Mouse (Mus musculus) right cerebral cortex, adult 2 months (tissue): ENCODE measurements around the gene Pnp.
"Not testable (repeated sequence)": the region's sequence is repeated elsewhere in the genome, so short reads cannot be mapped to it uniquely, and the experiment has no call there.

Source experiments
- DNase-seq, 2 experiments: peaks; one replicate each; pipeline ENCODE4 v3.0.0; 2021 to 2022; ENCODE audit warnings: low spot score in 2 of 2

Pnp gene

DNA sequence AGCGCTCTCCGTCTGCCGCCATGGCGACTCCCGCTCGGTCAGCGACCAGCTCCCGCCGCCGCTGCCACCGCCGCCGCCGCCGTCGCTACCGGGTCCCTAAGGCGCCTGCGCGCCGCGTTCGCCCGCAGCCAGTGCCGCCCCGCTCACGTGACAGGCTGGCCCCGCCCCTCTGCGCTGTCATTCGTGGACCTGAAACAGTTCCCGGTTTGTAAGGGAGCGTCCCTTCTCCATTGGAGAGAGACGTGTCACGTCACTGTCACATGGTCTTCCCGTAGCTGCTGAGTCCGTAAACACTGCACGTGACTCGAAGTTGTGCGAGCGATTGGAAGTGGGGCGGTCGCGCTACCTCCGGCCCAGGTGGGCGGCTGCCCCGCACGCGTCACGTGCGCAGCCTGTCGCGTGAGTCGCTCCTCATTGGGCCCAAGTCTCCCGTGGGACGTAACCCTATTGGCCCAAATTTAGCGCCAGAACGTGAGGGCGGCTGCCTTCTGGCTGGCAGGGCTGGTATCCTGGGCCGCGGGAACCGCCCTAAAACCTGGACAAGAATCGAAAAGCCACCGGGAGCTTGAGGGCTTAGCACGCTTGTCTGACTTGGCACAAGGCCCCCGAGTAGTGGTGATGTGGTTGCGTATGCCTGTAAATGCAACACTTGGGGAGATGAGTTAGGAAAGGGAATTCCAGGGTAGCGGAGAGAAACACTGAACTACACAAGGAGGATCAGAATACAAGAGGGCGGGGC, at the start of gene Pnp, which contains the start of gene Pip4p1:
Gene Pnp (plus strand): TSS at position 329 of the 739 bp plus-strand sequence.
Gene Pip4p1 (minus strand): TSS at position 103 of the 739 bp plus-strand sequence.
- DNase-seq, result peak; percentile 99

GRCm38 (mm10) chr14:50891621-50892020, 39.3 kb upstream of the Pnp start:
- no peak for DNase-seq

DNA sequence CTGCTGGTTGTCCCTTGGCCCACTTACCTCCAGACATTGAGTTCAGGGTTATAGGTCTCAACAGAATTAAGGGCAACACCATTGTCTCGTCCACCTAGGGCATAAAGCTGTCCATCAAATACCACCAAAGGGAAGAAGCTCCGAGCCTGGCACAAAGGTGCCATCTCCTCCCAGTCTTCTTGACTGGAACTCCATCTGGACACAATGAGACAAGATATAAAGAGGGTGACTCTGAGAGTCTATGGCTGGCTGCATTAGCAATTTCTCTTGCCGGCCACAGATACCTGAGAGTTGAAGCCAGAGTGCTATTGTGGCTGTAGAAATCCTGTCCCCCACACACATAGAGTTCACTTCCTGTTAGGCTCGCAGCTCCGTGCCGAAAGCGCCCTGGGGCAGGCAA, 38.8 kb upstream of the Pnp start:
- DNase-seq, result no peak

DNA sequence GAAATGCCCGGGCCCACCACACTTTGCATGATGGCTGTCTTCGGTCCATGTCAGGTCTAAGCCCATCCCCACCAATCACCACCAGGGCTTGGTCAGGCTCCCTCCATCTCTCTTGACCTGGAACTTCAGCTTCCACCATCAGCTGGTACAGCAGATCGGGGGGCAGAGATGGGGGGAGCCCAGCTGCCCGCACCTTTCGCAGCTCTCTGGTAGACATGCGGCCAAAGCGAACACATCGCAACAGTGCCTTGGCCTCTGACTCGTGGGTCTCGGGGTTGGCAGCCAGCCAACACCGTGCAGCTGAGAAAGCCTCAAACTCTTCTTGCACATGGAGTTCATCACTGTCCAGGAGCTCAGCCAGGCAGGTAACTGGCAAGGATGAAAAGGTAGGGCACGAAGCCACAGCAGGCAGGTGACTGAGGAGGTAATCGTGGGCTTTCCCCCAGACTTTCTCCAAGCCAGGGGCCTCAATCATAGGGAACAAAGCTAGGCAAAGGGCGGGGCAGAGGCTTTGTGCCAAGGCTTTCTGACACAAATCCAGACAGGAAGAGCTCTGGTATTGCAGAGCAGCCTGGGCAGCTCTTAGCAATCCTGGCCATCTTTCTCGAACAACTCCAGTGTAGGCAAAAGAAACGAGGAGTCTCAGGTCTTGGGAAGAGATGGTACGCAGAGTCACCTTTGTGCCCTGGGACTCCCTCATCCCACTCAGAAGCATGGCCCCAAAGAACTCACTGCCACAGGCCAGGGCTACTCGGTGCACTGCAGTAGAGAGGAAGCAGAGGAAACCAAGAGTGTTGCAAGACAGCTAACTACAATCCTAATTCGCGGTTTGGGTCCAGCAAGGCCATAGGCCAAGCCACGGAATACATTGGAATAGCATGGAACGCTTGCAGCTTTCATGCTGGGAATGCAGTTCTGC, 38.1 kb upstream of the Pnp start:
- no peak for DNase-seq

DNA sequence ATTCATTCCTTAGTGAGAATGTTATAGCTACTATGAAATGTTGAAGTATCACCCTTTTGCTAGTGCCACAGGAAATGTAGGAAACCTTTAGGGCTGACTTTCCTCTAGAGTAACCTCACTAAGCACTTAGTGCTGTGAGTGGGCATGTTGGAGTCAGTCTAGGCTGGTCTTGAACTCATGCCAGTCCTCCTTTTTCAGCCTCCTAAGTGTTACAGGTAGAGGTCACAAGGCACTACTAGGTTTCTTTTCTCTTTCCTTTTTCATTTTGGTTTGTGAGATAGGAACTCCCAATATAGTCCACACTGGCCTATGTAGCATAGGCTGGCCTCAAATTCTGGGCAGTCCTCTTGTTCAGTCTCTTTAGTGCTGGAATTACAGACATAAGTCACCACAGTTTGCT, 35.5 kb upstream of the Pnp start:
- no peak for DNase-seq

DNA sequence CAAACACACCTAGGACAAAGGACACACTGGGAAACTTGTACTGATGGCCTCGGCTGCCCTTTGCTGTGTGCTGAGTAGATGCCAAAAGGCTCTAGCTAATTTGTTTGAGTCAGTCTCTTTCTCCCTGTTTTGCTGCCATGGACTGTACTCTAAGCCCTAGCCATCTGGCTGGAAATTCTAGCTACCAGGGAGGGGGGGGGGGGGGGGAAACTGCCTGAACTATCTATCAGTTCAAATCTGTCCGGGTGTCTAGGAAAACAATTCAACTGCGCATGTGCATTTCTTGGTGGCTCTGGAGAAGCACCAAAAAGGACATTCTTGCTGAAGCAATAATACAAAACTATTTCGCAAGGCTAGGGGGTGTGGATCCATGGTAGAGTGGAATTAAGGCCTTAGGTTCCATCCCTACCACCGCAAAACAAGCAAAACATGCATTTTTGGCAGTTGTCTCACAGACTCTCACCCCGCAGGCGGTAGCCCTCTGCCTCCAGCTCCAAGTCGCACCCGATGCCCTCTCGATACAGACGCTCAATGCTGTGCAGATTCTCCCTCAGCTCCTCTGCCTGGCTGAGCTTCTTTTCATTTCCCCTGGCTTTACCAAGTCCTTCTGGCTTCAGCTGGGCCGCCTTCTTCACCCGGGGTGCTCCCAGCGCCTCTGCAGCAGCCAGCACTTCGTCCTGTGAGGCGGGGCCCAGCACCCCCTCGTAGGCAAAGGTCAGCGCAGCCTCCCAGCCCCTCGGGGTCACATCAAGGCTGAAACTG, 34.7 kb upstream of the Pnp start:
- peak; percentile 30 to 32 for DNase-seq

- DNase-seq, result peak; percentile 41 to 44
Observed at GRCm38 (mm10) chr14:50896747-50897373, 34.0 kb upstream of the Pnp start.

GRCm38 (mm10) chr14:50897374-50897765, 33.5 kb upstream of the Pnp start, which contains the start of gene Klhl33:
Gene Klhl33 (minus strand): TSS chr14:50897507.
- peak in 1 of 2 experiments; percentile 3 for DNase-seq

- DNase-seq, result not testable (repeated sequence)
Observed at GRCm38 (mm10) chr14:50897992-50898391, 32.9 kb upstream of the Pnp start.

DNA sequence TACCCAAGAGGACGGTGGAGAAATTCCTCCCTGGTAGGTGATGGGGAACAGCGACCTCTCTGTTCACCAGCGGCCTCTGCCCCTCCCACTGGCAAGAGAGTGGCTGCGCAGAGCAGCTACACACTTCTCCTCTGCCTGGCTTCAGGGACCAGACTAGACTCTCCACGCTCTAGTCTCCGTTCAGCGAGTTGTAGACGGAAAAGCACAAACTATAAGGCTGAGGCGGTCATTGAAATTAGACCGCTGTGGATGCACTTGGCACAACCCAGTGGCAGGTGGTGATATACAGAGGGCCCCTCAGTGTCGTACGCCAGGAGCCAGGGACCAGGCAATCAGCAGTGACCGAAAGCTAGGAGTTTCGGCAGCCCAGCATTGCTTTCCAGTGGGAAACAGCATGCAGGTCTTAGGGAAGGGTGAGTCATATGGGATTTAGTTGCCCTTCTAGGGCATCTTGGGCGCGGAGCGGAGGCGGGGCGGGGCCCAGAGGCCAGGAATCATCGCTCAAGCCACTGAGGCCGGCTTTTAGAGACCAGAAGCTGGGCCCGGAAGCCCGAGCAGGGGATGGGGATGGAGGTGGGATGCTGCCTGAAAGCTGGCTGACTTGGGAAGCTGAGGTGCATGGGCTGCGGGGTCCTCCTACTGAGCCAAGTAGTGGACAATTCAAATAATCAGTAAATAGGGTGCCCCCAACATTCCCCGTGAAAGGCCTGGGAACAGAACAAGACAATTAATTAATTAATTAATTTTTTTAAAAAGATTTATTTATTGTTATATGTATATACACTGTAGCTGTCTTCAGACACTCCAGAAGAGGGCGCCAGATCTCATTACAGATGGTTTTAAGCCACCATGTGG, 26.7 kb upstream of the Pnp start:
- no peak for DNase-seq

- no peak for DNase-seq
Observed at GRCm38 (mm10) chr14:50904828-50905129, 26.1 kb upstream of the Pnp start.

GRCm38 (mm10) chr14:50905327-50905726, 25.6 kb upstream of the Pnp start:
- not testable (repeated sequence) for DNase-seq

DNA sequence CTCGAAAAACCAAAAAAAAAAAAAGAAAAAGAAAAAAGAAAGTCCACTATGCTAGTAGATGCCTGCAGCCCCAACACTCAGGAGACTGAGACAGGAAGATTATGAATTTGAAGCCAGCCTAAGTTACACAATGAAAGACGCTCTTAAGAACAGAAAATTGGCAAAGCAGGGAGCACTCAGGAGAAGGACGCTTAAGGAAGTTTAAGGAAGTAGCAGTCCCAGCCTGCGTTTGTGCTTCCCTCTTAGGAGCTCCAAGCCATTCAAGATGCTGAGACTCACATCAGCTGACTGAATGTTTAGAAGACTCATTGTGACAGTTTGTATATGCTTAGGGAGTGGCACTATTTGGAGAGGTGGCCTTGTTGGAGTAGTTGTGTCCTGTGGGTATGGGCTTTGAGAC, 22.8 kb upstream of the Pnp start:
- no peak for DNase-seq

DNA sequence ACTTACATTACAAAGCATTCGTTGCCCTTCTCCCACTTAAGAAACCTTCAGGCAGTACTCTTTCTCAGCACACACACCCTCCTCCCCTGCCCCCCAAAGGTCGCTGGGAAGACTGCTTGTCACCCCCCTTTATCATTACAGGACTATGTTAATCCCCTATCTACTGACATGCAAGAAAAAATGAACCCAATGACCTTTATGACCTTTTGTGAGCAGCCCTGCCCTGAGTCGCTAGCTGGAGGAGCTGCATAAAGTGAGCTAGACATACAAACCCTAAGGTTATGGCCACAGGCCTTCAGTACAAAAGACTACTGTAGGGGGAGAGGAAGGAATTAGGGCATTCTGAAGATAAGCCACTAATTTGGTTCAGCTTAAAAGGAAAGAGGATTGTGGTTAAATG, 19.5 kb upstream of the Pnp start:
- no peak for DNase-seq

DNA sequence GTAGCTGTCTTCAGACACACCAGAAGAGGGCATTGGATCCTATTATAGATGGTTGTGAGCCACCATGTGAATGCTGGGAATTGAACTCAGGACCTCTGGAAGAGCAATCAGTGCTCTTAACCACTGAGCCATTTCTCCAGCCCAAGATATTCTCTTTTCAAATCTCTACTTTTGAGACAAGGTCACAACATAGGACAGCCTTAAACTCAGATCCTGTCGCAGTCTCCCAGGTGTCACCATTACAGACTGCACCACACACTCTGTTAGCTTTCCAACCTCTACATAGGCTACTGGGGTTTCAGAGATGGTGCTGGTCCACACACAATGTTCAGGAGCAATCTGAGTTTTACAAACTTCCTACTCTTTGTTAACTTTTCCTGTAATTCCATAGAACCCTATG, 7.4 kb upstream of the Pnp start:
- DNase-seq, result not testable (repeated sequence)

DNA sequence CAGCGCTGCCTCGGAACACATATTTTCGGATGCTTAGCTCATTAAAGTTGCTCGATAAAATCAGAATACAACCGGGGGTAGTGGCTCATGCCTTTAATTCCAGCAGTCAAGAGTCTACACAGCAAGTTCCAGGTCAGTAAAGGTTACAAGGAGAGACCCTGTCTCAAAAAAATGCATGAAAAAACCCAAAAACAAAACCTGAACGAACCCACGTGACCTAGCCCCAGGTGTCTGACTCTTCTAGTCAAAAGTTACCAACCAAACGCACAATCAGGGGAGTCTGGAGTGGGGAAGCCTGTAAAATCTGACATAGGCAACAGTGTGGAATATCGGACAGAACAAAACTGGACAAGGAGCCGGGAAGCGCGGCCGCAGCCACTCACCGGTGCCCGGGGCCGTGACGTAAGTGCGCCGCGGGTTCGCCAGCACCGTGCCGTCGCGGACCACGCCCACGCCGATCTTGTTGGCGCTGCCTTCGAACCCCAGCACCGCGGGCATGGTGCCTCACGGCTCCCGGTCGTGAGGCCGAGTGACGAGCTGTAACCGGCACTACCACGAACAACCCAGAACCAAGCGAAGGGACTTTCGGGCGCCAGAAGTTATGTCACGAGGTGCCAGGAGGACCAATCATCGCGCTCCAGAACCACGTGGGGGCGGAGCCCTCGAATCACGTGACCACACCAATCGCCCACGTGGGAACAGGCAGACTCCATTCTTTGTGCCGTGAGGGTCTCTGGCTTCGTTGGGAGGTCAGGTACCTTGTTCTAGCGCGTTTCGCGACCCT, 6.4 kb upstream of the Pnp start, which contains the start of the genes Osgep and Apex1:
Gene Osgep (minus strand): TSS at position 613 of the 784 bp plus-strand sequence.
Gene Apex1 (plus strand): TSS at position 688 of the 784 bp plus-strand sequence.
- DNase-seq, result peak; percentile 97 to 99

DNA sequence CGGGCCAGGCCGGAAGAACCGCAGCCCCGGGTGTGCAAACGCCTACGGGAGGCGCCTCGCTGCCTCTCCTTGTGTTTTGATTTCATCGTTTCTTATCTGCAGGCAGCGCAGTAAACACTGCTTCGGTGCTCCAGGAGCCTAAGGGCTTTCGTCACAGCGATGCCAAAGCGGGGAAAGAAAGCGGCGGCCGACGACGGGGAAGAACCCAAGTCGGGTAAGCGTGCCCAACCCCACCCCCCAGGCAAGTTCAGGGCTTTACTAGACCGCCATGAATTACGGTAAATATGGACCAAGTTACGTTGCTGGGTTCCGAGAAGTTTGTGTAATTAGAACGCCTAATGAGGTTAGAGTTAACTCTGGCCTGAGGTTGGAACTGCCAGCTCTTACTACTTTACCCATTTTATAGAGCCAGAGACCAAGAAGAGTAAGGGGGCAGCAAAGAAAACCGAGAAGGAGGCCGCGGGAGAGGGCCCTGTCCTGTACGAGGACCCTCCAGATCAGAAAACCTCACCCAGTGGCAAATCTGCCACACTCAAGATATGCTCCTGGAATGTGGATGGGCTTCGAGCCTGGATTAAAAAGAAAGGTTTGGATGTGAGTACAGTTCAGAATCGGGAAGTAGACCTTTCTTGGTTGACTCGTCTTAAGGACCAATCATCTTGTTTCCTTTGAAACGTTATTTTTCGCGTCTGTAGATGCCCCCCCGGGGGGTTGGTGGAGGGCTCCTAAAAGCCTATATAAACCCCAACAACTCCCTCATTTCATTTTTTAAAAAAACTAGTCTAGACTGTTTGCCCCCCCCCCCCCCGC, 5.6 kb upstream of the Pnp start:
- peak in 1 of 2 experiments; percentile 31 for DNase-seq

DNA sequence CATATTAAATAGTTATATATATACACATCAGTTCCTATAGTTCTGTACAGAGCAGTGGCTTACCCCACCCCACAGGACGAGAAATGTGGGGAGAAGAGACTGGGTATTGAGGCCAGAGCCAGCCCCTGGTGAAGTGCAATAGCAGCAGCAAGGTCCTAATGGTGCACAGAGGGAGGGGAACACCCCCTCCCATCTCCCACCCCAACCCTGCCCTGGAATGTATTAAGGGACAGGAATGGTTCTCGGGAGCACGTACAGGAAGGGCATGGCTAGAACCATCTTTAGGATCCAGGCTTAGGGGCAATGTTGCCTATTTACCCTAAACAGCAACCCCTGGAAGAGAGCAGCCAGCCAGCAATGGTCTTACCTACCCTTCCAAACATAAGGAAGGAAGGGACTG, 3.5 kb upstream of the Pnp start:
- DNase-seq, result no peak

GRCm38 (mm10) chr14:50929951-50930350, 931 bp upstream of the Pnp start:
- no peak for DNase-seq
